Mouse (Mus musculus): Measurements from ENCODE around the gene Rab33b.

GRCm38 (mm10) chr3:51484370-51484769 is 650 bp downstream of the Rab33b start:
- TF ChIP-seq CTCF (IDR thresholded peaks at IDR 0.05; ENCODE audit: low read depth) (no peak), EP300 (IDR thresholded peaks at IDR 0.05; ENCODE audit: low read depth) (no peak)

Data from liver, postnatal 0 days (tissue).